Mouse (Mus musculus): ENCODE data around the gene Nle1. TPM values are rescaled to one million over a fixed set of nuclear protein-coding genes. Genes with fewer than 3 reads are reported as not detected.

Nle1 gene
- polyA plus RNA-seq, 1 experiment: 29.1 TPM

GRCm38 (mm10) chr11:82920768-82921167 is 12.6 kb upstream of the Nle1 start:
- 49% methylated on average over 10 of the region's 10 CpGs for WGBS

GRCm38 (mm10) chr11:82914711-82915352 is 6.6 kb upstream of the Nle1 start:
- peak; percentile 72 for DNase-seq
- TF ChIP-seq POLR2A (IDR thresholded peaks at IDR 0.05; ENCODE audit: borderline replicate concordance, extremely low read depth, low read depth, low read length): no peak
- TF ChIP-seq CTCF (IDR thresholded peaks at IDR 0.05; ENCODE audit: insufficient read depth, low read length): peak; percentile 98
- Histone ChIP-seq H3K4me3 (replicated peaks; ENCODE audit: extremely low read depth, low read depth, low read length) (no peak overlapping the region), H3K4me1 (ENCODE audit: control insufficient read depth, insufficient read depth, low read length) (no peaks in the 10 kb centered on the region)
- 6% methylated on average over 16 of the region's 16 CpGs for WGBS

More at GRCm38 (mm10) chr11:82920768-82921167, 12.6 kb upstream of the Nle1 start:
- H3K4me3 ChIP-seq (replicated peaks; ENCODE audit: extremely low read depth, low read depth, low read length): no peak overlapping the region
- DNase-seq: no peak
- H3K4me1 ChIP-seq (ENCODE audit: control insufficient read depth, insufficient read depth, low read length): no peaks in the 10 kb centered on the region
- TF ChIP-seq POLR2A (IDR thresholded peaks at IDR 0.05; ENCODE audit: borderline replicate concordance, extremely low read depth, low read depth, low read length) (no peak), CTCF (IDR thresholded peaks at IDR 0.05; ENCODE audit: insufficient read depth, low read length) (no peak)

GRCm38 (mm10) chr11:82910679-82911389 is 2.6 kb upstream of the Nle1 start:
- WGBS: 68% methylated on average over 11 of the region's 11 CpGs
- H3K4me3 ChIP-seq (replicated peaks; ENCODE audit: extremely low read depth, low read depth, low read length): no peak overlapping the region
- DNase-seq: no peak
- TF ChIP-seq POLR2A (IDR thresholded peaks at IDR 0.05; ENCODE audit: borderline replicate concordance, extremely low read depth, low read depth, low read length): no peak
- TF ChIP-seq CTCF (IDR thresholded peaks at IDR 0.05; ENCODE audit: insufficient read depth, low read length): no peak
- H3K4me1 ChIP-seq (ENCODE audit: control insufficient read depth, insufficient read depth, low read length): peaks cover 4% of the 10 kb centered on the region

GRCm38 (mm10) chr11:82910250-82910649 is 2.0 kb upstream of the Nle1 start, which contains the start of gene Unc45b:
Unc45b (plus strand) TSS chr11:82910550.
- TF ChIP-seq CTCF (IDR thresholded peaks at IDR 0.05; ENCODE audit: insufficient read depth, low read length) (no peak), POLR2A (IDR thresholded peaks at IDR 0.05; ENCODE audit: borderline replicate concordance, extremely low read depth, low read depth, low read length) (no peak)
- whole genome bisulfite sequencing: 80% methylated on average over 4 of the region's 4 CpGs
- Histone ChIP-seq H3K4me1 (ENCODE audit: control insufficient read depth, insufficient read depth, low read length) (peaks cover 4% of the 10 kb centered on the region), H3K4me3 (replicated peaks; ENCODE audit: extremely low read depth, low read depth, low read length) (no peak within 1 kb of the TSS)
- DNase-seq: no peak

GRCm38 (mm10) chr11:82908608-82908989 is 388 bp upstream of the Nle1 start:
- 69% methylated on average over 10 of the region's 10 CpGs for WGBS
- TF ChIP-seq CTCF (IDR thresholded peaks at IDR 0.05; ENCODE audit: insufficient read depth, low read length) (no peak), POLR2A (IDR thresholded peaks at IDR 0.05; ENCODE audit: borderline replicate concordance, extremely low read depth, low read depth, low read length) (no peak)
- peaks cover 4% of the 10 kb centered on the region for H3K4me1 ChIP-seq (ENCODE audit: control insufficient read depth, insufficient read depth, low read length)
- no peak for DNase-seq
- H3K4me3 ChIP-seq (replicated peaks; ENCODE audit: extremely low read depth, low read depth, low read length): no peak overlapping the region

GRCm38 (mm10) chr11:82905816-82906215 is 2.4 kb downstream of the Nle1 start:
- H3K4me3 ChIP-seq (replicated peaks; ENCODE audit: extremely low read depth, low read depth, low read length): no peak overlapping the region
- 90% methylated on average over 5 of the region's 5 CpGs for WGBS
- H3K4me1 ChIP-seq (ENCODE audit: control insufficient read depth, insufficient read depth, low read length): peaks cover 4% of the 10 kb centered on the region
- DNase-seq: no peak
- no peak for TF ChIP-seq POLR2A (IDR thresholded peaks at IDR 0.05; ENCODE audit: borderline replicate concordance, extremely low read depth, low read depth, low read length)
- TF ChIP-seq CTCF (IDR thresholded peaks at IDR 0.05; ENCODE audit: insufficient read depth, low read length): no peak

- peaks cover 4% of the 10 kb centered on the region for H3K4me1 ChIP-seq (ENCODE audit: control insufficient read depth, insufficient read depth, low read length)
- no peak for DNase-seq
- 56% methylated on average over 8 of the region's 8 CpGs for WGBS
- H3K4me3 ChIP-seq (replicated peaks; ENCODE audit: extremely low read depth, low read depth, low read length): no peak overlapping the region
- TF ChIP-seq POLR2A (IDR thresholded peaks at IDR 0.05; ENCODE audit: borderline replicate concordance, extremely low read depth, low read depth, low read length) (no peak), CTCF (IDR thresholded peaks at IDR 0.05; ENCODE audit: insufficient read depth, low read length) (no peak)
These were observed 3.3 kb downstream of the Nle1 start for GRCm38 (mm10) chr11:82904952-82905351.

GRCm38 (mm10) chr11:82901606-82902310 is 6.5 kb downstream of the Nle1 start:
- DNase-seq: no peak

GRCm38 (mm10) chr11:82899720-82900119 is 8.5 kb downstream of the Nle1 start:
- 90% methylated on average over 5 of the region's 5 CpGs for WGBS
- no peaks in the 10 kb centered on the region for H3K4me1 ChIP-seq (ENCODE audit: control insufficient read depth, insufficient read depth, low read length)
- DNase-seq: no peak
- TF ChIP-seq CTCF (IDR thresholded peaks at IDR 0.05; ENCODE audit: insufficient read depth, low read length): no peak
- no peak for TF ChIP-seq POLR2A (IDR thresholded peaks at IDR 0.05; ENCODE audit: borderline replicate concordance, extremely low read depth, low read depth, low read length)
- H3K4me3 ChIP-seq (replicated peaks; ENCODE audit: extremely low read depth, low read depth, low read length): no peak overlapping the region

More at GRCm38 (mm10) chr11:82901606-82902310, 6.5 kb downstream of the Nle1 start:
- no peaks in the 10 kb centered on the region for H3K4me1 ChIP-seq (ENCODE audit: control insufficient read depth, insufficient read depth, low read length)
- no peak overlapping the region for H3K4me3 ChIP-seq (replicated peaks; ENCODE audit: extremely low read depth, low read depth, low read length)
- no peak for TF ChIP-seq POLR2A (IDR thresholded peaks at IDR 0.05; ENCODE audit: borderline replicate concordance, extremely low read depth, low read depth, low read length)
- TF ChIP-seq CTCF (IDR thresholded peaks at IDR 0.05; ENCODE audit: insufficient read depth, low read length): no peak
- WGBS: 93% methylated on average over 20 of the region's 20 CpGs
